Mouse (Mus musculus) limb, embryonic 13.5 days (tissue): ENCODE results near the gene Gpx8. TPM values are rescaled to one million over a fixed set of nuclear protein-coding genes. Genes with fewer than 3 reads are reported as not detected.

Source experiments
- ATAC-seq: fragments of 200-750 bp; cut with Nextera tagmentation; 2 replicates; pipeline ENCODE4 v1.8.0; 2017; ENCODE audit warnings: low read depth, moderate number of reproducible peaks, moderate TSS enrichment; ENCODE audit not compliant: low FRiP score
- H3K27ac ChIP-seq: fragments of 300-500 bp; sonication (generic); 2 replicates; pipeline ENCODE4 v1.5.1; 2015; ENCODE audit warnings: inconsistent platforms, mild to moderate bottlenecking, moderate library complexity
- H3K27me3 ChIP-seq: fragments of 300-500 bp; sonication (generic); 2 replicates; pipeline ENCODE4 v1.6.1; 2015; ENCODE audit warnings: mild to moderate bottlenecking, inconsistent platforms
- H3K36me3 ChIP-seq: fragments of 300-500 bp; sonication (generic); 2 replicates; pipeline ENCODE4 v1.6.1; 2015; ENCODE audit warnings: inconsistent platforms, mild to moderate bottlenecking, moderate library complexity
- H3K4me1 ChIP-seq: fragments of 300-500 bp; sonication (generic); 2 replicates; pipeline ENCODE4 v1.6.1; 2015; ENCODE audit warnings: inconsistent platforms
- H3K4me2 ChIP-seq: fragments of 300-500 bp; sonication (generic); replicated peaks from 2 replicates; pipeline ENCODE4 v1.6.1; 2015; ENCODE audit warnings: inconsistent platforms, mild to moderate bottlenecking, moderate library complexity
- H3K4me3 ChIP-seq: fragments of 300-500 bp; sonication (generic); 2 replicates; pipeline ENCODE4 v1.5.1; 2015; ENCODE audit warnings: moderate library complexity, mild to moderate bottlenecking, inconsistent platforms
- H3K9ac ChIP-seq: fragments of 300-500 bp; sonication (generic); 2 replicates; pipeline ENCODE4 v1.6.1; 2015; ENCODE audit warnings: mild to moderate bottlenecking, inconsistent platforms
- H3K9me3 ChIP-seq: fragments of 300-500 bp; sonication (generic); 2 replicates; pipeline ENCODE4 v1.6.1; 2016; ENCODE audit warnings: inconsistent platforms
- WGBS: fragments of 180-500 bp; shearing (Covaris S2); methylation state at CpG from one replicate; pipeline ENCODE4 v1.1.7; 2015; 5-methylcytosine and 5-hydroxymethylcytosine counted together
- polyA plus RNA-seq: library from polyadenylated mRNA; unstranded; fragments of >200 nt; fragmentation: Nextera tagmentation; extraction: Ambion mirVana; gene quantifications from 2 replicates; pipeline ENCODE4 v1.2.1, GENCODE M21; 2015

Gpx8 gene
- polyA plus RNA-seq, 1 experiment from 2014 or later = 206 TPM

DNA sequence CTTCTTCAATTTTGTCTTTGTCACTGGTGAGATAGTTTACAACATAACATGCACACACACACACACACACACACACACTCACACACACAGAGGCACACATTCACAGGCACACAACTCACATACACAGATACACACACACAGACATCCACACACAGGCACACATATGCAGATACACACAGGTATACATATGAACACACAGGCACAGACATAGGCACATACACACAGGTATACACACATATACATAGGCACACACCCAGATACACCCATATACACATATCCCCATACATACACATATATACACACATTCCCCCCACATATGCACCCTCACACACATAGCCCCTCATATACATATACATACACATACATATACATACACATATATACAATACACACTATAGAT lies 808 bp upstream of the Gpx8 start:
- Histone ChIP-seq H3K36me3 (peaks cover 19% of the 10 kb centered on the region), H3K4me1 (peaks cover 11% of the 10 kb centered on the region), H3K27me3 (no peaks in the 10 kb centered on the region), H3K4me3 (no peak overlapping the region), H3K9me3 (no peaks in the 10 kb centered on the region), H3K27ac (no peak overlapping the region), H3K9ac (no peak overlapping the region), H3K4me2 (peak overlapping the region; percentile 79; the same call in 1 of the 2 replicates)
- peak; percentile 31; the same call in 1 of the 2 replicates for ATAC-seq

GRCm38 (mm10) chr13:113045458-113046110 lies 626 bp downstream of the Gpx8 start:
- no peak for ATAC-seq
- Histone ChIP-seq H3K27ac (peak overlapping the region; percentile 85), H3K9ac (peak overlapping the region; percentile 77), H3K4me2 (peak overlapping the region; percentile 79), H3K4me1 (peaks cover 11% of the 10 kb centered on the region), H3K36me3 (peaks cover 28% of the 10 kb centered on the region), H3K4me3 (peak overlapping the region; percentile 69), H3K9me3 (no peaks in the 10 kb centered on the region), H3K27me3 (no peaks in the 10 kb centered on the region)
- 10% methylated on average over 18 of the region's 18 CpGs for WGBS

DNA sequence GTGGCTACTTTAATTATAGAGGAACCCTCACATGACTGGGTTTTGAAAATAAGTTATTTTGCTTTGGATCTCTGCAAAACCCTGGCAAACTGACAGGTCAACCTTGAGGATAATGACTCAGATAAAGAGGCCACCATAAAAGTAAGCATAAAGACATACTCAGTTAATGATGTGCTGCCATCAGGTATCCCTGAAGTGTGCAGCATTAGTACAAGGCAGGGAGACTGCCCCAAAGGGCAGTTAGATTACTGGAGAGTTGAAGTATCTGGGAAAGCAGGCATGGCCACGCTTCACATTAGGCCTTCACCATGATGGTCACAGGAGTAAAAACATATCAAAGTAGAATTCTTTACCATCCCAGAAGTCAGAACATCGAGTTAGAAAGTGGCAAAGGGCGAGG lies 1.3 kb downstream of the Gpx8 start:
- H3K36me3 ChIP-seq = peaks cover 28% of the 10 kb centered on the region
- peak overlapping the region; percentile 69 for H3K4me3 ChIP-seq
- peaks cover 11% of the 10 kb centered on the region for H3K4me1 ChIP-seq
- H3K9me3 ChIP-seq = no peaks in the 10 kb centered on the region
- H3K27ac ChIP-seq = no peak overlapping the region
- H3K9ac ChIP-seq = peak overlapping the region; percentile 77
- ATAC-seq = no peak
- H3K27me3 ChIP-seq = no peaks in the 10 kb centered on the region
- peak overlapping the region; percentile 79 for H3K4me2 ChIP-seq
- 53% methylated on average over 3 of the region's 3 CpGs for WGBS

GRCm38 (mm10) chr13:113035852-113036251 lies 10.4 kb downstream of the Gpx8 start:
- H3K4me3 ChIP-seq = peak overlapping the region; percentile 60
- ATAC-seq = peak; percentile 86
- no peaks in the 10 kb centered on the region for H3K9me3 ChIP-seq
- no peaks in the 10 kb centered on the region for H3K36me3 ChIP-seq
- peak overlapping the region; percentile 90 for H3K4me2 ChIP-seq
- H3K9ac ChIP-seq = no peak overlapping the region
- peaks cover 18% of the 10 kb centered on the region for H3K4me1 ChIP-seq
- H3K27ac ChIP-seq = no peak overlapping the region
- H3K27me3 ChIP-seq = peaks cover 43% of the 10 kb centered on the region
- 0% methylated on average over 4 of the region's 4 CpGs for WGBS

- Histone ChIP-seq H3K9me3 (no peaks in the 10 kb centered on the region), H3K36me3 (no peaks in the 10 kb centered on the region), H3K9ac (peak within 1 kb of the TSS; percentile 73), H3K4me2 (peak within 1 kb of the TSS; percentile 90), H3K4me3 (peak within 1 kb of the TSS; percentile 60), H3K27ac (no peak within 1 kb of the TSS), H3K27me3 (peaks cover 43% of the 10 kb centered on the region), H3K4me1 (peaks cover 18% of the 10 kb centered on the region)
- 0 out of 2 replicates have a peak, but pooled peaks have one; percentile 7 for ATAC-seq
- under 1% methylated on average over 46 of the region's 46 CpGs for WGBS
These were observed 11.2 kb downstream of the Gpx8 start, which contains the start of gene Cdc20b for GRCm38 (mm10) chr13:113034950-113035421. Gene Cdc20b (plus strand): TSS chr13:113035111.

DNA sequence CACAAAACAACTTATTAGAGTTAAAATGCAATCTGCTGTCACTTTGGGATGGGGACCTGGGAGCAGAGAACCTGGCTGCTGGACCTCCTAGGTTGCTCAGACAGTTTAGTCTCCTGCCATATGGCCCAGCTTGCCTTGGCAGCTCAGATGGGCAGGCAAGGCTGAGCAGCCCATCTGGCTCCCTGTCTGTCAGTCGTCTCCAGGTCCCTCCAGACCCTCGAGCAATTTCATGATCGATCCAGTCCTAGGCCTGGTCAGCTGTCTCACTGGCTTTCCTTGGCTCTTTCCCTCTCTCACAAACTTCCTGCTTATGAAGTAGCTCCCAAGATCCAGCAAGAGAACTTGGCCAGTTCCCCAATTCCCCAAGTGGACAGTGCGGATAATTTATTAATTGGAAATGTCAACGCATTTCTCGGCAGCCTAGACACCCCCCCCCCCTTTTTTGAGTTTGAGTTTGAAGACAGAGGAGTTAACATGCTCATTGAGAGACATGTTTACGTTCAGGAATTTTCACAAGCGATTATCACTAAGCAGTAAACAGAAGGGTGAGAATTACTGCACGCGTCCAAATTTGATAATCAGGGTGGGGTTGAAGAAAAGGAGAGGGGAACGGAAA lies 11.8 kb downstream of the Gpx8 start:
- H3K27me3 ChIP-seq = peaks cover 43% of the 10 kb centered on the region

GRCm38 (mm10) chr13:113032831-113033230 lies 13.4 kb downstream of the Gpx8 start:
- Histone ChIP-seq H3K27ac (no peak overlapping the region), H3K4me2 (no peak overlapping the region; the same call in 1 of the 2 replicates), H3K27me3 (peaks cover 47% of the 10 kb centered on the region), H3K36me3 (no peaks in the 10 kb centered on the region), H3K4me1 (peaks cover 18% of the 10 kb centered on the region), H3K4me3 (no peak overlapping the region), H3K9me3 (no peaks in the 10 kb centered on the region), H3K9ac (no peak overlapping the region)
- ATAC-seq = no peak

More for the DNA sequence above, 11.8 kb downstream of the Gpx8 start:
- WGBS = 2% methylated on average over 11 of the region's 11 CpGs
- H3K9ac ChIP-seq = peak overlapping the region; percentile 73; the same call in 1 of the 2 replicates
- peak overlapping the region; percentile 60 for H3K4me3 ChIP-seq
- H3K4me1 ChIP-seq = peaks cover 18% of the 10 kb centered on the region
- H3K27ac ChIP-seq = no peak overlapping the region
- H3K36me3 ChIP-seq = no peaks in the 10 kb centered on the region
- ATAC-seq = no peak
- H3K4me2 ChIP-seq = peak overlapping the region; percentile 90
- no peaks in the 10 kb centered on the region for H3K9me3 ChIP-seq

DNA sequence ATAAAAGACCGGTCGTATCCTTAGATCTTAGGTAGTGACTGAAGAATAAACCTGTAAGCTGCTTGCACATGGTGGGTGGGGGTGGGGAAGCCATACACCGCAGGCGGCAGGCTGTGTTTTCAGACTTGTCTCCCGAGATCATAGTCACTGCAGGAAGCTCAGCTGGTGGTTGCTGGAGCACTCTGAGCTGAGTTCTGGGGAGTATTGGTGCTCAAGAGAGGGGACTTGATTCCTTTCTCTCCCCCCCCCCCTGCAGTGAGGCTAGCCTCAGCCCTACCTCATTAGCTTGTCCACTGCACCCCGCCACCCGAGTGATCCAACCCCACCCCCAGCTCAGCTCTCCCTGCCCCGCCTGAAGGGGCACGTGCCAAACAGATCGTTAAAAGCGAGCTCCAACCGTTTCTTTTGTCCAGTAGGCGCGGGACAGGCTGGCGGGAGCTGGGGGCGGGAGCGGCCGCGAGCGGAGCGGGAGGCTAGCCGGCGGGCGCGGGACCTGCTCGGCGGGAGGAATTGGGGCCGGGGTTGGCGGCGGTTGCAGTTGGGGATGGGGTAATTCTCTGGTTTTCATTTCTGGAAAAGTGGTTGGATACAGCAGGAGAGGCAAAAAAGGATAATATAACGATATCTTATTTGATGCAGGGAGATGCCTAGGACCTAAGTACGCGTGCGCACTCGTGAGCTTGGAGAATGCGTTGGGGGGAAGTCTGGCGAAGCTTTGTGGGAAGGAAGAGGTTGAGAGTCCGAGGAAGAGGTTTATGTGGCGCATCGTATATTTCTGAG lies 14.2 kb downstream of the Gpx8 start:
- Histone ChIP-seq H3K27ac (no peak overlapping the region), H3K9ac (peak overlapping the region; percentile 68), H3K4me1 (peaks cover 18% of the 10 kb centered on the region), H3K27me3 (peaks cover 43% of the 10 kb centered on the region), H3K36me3 (no peaks in the 10 kb centered on the region), H3K4me2 (peak overlapping the region; percentile 93), H3K9me3 (no peaks in the 10 kb centered on the region), H3K4me3 (peak overlapping the region; percentile 58)
- ATAC-seq = peak; percentile 51
- under 1% methylated on average over 39 of the region's 40 CpGs for WGBS

GRCm38 (mm10) chr13:113031351-113031750 lies 14.9 kb downstream of the Gpx8 start:
- peaks cover 18% of the 10 kb centered on the region for H3K4me1 ChIP-seq
- no peak overlapping the region for H3K27ac ChIP-seq
- 0 out of 2 replicates have a peak, but pooled peaks have one; percentile 2 for ATAC-seq
- peak overlapping the region; percentile 93 for H3K4me2 ChIP-seq
- H3K4me3 ChIP-seq = peak overlapping the region; percentile 58
- H3K9ac ChIP-seq = no peak overlapping the region
- WGBS = under 1% methylated on average over 7 of the region's 7 CpGs
- H3K36me3 ChIP-seq = no peaks in the 10 kb centered on the region
- no peaks in the 10 kb centered on the region for H3K9me3 ChIP-seq
- peaks cover 43% of the 10 kb centered on the region for H3K27me3 ChIP-seq

GRCm38 (mm10) chr13:113023274-113024143 lies 22.7 kb downstream of the Gpx8 start:
- Histone ChIP-seq H3K4me2 (no peak overlapping the region), H3K27ac (no peak overlapping the region), H3K27me3 (0 out of 2 replicates have a peak, but pooled peaks cover 3% of the 10 kb centered on the region), H3K4me3 (no peak overlapping the region), H3K9ac (no peak overlapping the region), H3K36me3 (no peaks in the 10 kb centered on the region), H3K9me3 (no peaks in the 10 kb centered on the region), H3K4me1 (no peaks in the 10 kb centered on the region)
- ATAC-seq = no peak
- 63% methylated on average over 17 of the region's 17 CpGs for WGBS

DNA sequence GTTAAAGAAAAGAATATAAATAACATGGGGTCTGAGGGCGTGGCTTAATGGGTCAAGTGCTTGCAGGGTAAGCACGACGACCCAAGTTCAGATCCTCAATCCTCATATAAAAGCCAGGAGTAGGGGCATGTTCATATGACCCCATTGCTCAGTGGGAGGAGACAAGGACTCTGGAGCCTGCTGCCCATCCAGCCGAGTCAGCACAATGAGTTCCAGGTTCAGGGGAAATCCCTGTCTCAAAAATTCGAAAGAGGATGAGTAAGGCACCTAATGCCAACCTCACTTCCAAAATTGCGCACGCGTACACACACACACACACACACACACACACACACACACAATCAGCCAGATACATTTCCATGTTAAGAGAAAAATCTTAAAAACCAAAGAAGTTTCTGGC lies 23.7 kb downstream of the Gpx8 start:
- H3K4me3 ChIP-seq = no peak overlapping the region
- 70% methylated on average over 8 of the region's 8 CpGs for WGBS
- H3K9me3 ChIP-seq = no peaks in the 10 kb centered on the region
- H3K9ac ChIP-seq = no peak overlapping the region; the same call in 1 of the 2 replicates
- no peak overlapping the region for H3K4me2 ChIP-seq
- no peak overlapping the region for H3K27ac ChIP-seq
- H3K4me1 ChIP-seq = no peaks in the 10 kb centered on the region
- no peaks in the 10 kb centered on the region for H3K36me3 ChIP-seq
- 0 out of 2 replicates have a peak, but pooled peaks cover 3% of the 10 kb centered on the region for H3K27me3 ChIP-seq
- ATAC-seq = no peak
